Mouse (Mus musculus) frontal cortex, postnatal 10 days (tissue): ENCODE data around the gene Slc25a39.

Experiments used
- DNase-seq, 2 experiments: peaks; one replicate each; pipeline ENCODE4 v3.0.0; 2022; ENCODE audit warnings: low spot score in 2 of 2, mixed read lengths in 1 of 2

Gene Slc25a39

GRCm38 (mm10) chr11:102436471-102436790, 28.7 kb upstream of the Slc25a39 start:
- no peak for DNase-seq

- DNase-seq = peak in 1 of 2 experiments; percentile 40
Observed at GRCm38 (mm10) chr11:102435754-102436470, 28.2 kb upstream of the Slc25a39 start.

- no peak for DNase-seq
Observed at GRCm38 (mm10) chr11:102434816-102435705, 27.3 kb upstream of the Slc25a39 start.

- peak; percentile 81 to 87 for DNase-seq
Observed at GRCm38 (mm10) chr11:102434406-102434805, 26.7 kb upstream of the Slc25a39 start.

DNA sequence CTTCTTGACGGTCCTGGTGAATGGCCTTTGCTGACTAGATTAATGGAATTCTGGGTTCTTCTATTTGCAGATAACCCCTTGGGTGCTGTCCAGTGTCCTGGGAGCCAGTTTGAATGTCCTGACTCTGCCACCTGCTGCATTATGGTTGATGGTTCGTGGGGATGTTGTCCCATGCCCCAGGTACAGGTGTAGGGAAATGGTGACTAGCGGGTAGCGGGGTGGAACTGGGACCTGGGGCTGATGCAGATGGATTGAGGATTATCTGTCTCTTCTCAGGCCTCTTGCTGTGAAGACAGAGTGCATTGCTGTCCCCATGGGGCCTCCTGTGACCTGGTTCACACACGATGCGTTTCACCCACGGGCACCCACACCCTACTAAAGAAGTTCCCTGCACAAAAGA, 26.1 kb upstream of the Slc25a39 start:
- no peak for DNase-seq

DNA sequence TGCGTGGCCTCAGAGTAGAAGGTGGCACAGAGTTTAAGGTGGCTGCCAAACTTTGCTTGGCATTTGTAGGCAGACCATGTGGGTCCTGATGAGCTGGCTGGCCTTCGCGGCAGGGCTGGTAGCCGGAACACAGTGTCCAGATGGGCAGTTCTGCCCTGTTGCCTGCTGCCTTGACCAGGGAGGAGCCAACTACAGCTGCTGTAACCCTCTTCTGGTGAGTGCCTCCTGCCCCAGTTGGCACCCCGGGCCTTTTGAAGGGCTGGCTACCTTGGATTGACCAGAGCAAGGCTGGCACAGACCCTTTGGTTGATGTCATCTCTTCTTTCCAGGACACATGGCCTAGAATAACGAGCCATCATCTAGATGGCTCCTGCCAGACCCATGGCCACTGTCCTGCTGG, 25.1 kb upstream of the Slc25a39 start:
- DNase-seq = no peak

GRCm38 (mm10) chr11:102432115-102432843, 24.5 kb upstream of the Slc25a39 start:
- DNase-seq = peak in 1 of 2 experiments; percentile 24

DNA sequence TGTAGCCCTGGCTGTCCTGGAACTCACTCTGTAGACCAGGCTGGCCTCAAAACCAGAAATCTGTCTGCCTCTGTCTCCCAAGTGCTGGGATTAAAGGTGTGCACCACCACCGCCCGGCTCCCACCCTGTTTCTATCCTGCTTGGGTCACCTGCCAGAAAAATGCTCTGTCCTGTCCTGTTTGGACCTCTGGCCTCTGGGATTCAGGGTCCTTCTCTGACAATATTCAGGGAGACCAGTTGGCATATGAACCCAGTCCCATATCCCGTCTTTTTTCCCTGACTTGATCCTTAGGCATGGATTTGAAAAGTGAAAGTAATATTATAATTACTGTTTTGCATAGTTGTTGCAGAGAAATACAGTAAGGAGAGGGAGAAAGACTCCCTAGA, 24.0 kb upstream of the Slc25a39 start:
- DNase-seq = no peak

GRCm38 (mm10) chr11:102431018-102431645, 23.4 kb upstream of the Slc25a39 start:
- DNase-seq = peak in 1 of 2 experiments; percentile 78

DNA sequence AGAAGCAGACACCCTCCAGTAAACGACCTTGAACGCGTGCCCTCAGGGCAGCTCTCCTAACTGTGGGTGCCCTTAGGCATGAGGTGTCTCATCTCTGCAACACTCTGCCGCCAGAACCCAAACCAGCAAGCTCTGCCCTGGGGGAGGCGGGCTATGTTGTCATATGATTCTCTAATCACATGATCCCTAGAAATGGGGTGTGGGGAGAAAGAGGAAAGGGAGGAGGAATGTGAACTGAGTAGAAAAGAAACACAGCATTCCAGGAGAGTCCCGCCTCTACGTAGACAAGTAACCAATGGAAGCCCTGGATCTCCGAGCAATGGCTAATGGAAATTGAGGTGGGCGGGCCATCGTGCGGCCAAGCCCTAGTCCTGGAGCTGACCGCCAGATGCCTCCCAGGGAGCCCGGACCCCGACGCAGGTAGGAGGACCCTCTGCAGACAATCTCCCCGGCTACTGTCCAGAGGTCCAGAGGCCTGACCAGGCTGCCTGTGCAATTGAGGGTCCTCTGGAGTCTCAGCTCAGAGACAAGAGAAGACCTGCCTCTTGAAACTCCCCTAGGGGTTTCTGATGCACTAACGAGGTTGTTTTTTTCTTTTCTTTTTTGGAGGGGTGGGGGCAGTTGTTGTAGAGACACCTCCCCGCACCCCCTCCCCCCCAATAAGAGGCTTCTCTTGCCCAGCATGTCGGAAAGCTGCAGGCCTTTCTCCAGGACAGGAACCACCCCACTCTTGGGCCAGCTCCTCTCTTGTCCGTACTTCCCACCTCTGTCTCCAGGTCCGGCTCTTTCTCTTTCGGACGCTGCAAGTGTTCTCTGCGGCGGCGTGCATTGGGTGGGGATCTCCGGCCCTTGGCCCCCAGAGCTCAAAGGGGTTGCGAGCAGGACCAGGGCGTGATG, 22.6 kb upstream of the Slc25a39 start, which contains the start of gene Grn:
Grn (plus strand) TSS at position 195 of the 897 bp plus-strand sequence.
- peak; percentile 87 to 93 for DNase-seq

DNA sequence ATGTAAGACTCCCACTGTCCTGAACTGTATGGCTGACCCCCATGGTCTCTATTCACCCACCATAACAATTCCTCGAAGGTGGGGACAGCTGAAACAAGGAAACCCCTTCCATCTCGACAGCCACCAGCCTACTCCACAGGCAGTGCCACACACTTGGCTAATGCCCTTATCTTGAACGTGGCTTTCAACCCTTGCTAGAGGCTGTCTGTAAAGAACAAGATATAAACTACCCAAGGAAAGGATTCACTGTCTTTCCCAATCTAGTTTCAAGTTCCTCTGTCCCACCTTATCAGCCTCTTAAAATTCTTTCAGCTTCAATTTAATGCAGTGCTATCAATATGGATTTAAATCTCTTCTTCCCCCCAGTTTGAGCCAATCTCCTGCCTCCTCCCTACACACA, 21.8 kb upstream of the Slc25a39 start:
- DNase-seq = no peak

DNA sequence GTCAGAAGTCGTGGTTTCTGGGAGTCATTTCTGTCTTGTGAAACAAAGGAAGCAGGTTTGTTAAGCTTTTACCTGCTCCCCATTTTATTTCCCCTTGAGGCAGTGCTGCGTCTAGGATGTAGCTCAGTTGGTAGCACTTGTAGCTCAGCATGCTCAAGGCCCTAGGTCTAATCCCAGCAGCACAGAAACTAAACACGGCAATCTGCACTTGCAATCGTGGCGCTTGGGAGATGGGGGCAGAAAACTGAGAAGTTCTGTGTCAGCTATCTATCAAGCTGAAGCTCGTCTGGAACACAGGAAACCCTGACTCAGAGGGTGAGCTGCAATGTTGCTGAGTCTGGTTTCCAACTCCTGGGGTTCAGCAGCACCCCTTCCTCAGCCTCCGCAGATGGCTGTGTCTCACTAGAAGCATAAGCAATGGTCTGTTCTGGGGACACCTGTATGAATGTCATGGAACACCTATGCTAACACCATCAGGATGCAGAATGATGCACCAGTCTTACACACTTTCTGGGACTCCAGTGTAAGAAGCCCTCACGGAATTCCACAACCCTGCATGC, 21.3 kb upstream of the Slc25a39 start:
- no peak for DNase-seq

DNA sequence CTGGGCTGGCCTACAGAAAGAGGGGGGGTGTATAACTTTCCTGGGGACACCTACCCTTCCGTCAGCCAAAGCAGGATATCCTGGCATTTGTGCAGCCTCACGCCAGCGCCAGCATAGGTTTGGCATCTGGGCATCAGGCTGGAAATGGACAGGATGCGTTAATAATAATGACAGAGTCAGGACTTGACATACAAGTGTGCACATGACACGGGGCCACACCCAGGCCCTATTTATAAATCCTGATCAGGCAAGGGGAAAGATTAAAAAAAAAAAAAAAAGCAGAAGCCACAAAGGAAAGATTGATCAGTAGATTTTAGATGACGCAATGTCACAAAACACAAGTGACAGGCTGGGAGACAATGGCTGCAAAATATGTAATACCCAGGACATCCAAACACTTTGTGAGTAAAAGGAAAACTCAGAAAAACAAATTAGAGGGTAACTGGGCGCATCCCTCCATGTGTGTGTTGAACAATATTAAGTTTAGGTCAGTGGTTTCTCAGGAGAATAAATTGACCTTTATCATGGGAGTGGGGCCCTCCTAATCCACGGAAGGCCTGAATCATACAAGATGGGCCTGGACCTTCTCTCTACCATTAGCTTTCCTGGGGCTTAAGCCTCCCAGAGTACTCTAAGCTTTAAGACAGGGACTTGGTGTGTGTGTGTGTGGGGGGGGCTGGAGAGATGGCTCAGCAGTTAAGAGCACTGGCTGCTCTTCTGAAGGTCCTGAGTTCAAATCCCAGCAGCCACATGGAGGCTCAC, 18.0 kb upstream of the Slc25a39 start:
- no peak for DNase-seq

GRCm38 (mm10) chr11:102424666-102425065, 16.9 kb upstream of the Slc25a39 start:
- DNase-seq = no peak

GRCm38 (mm10) chr11:102421559-102421958, 13.8 kb upstream of the Slc25a39 start:
- DNase-seq = no peak

DNA sequence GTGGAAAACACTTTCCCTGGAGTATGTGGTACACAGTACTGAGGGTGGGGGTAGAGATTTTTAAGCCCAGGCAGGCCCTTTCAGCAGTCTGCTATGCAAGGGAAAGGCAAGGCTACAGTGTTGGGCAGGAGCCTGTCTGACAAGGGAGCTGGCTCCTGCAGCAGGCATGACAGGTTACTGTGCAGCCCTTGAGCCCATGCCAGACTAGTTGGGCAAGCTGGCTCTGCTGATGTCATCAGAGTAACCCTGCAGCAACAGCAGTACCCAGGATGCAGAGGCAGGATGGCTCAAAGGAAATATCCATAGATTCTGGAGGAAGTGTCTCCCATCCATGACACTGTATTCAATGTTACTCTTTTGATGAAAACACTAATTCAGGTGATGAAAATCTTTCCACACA, 11.1 kb upstream of the Slc25a39 start:
- DNase-seq = no peak

- no peak for DNase-seq
Observed at GRCm38 (mm10) chr11:102417160-102417559, 9.4 kb upstream of the Slc25a39 start.

GRCm38 (mm10) chr11:102415034-102415802, 7.5 kb upstream of the Slc25a39 start:
- no peak for DNase-seq

- DNase-seq = no peak
Observed at GRCm38 (mm10) chr11:102413059-102413458, 5.3 kb upstream of the Slc25a39 start.
